Mouse (Mus musculus): Measurements from ENCODE around the gene Tmem132d. TPM values are rescaled to one million over a fixed set of nuclear protein-coding genes. Genes with fewer than 3 reads are reported as not detected.
A peak's percentile ranks its signal among the peaks of the same experiment; 100 is the strongest.

Tmem132d gene
- total RNA-seq, 2 experiments from 2014 or later, result 0.03 TPM; not detected in 1

- TF ChIP-seq CTCF (IDR thresholded peaks at IDR 0.05), result no peak
- DNase-seq, result no peak
- no peak overlapping the region for H3K27ac ChIP-seq
- no peak overlapping the region for H3K4me3 ChIP-seq
- intact Hi-C loops (cut with DNase I), result no loop called here
Measured at GRCm38 (mm10) chr5:128436909-128437308, 4.0 kb upstream of the Tmem132d start.

GRCm38 (mm10) chr5:128435683-128436082 is 2.8 kb upstream of the Tmem132d start:
- intact Hi-C loops (cut with DNase I), result no loop called here
- no peak for DNase-seq
- no peak overlapping the region for H3K27ac ChIP-seq
- H3K4me3 ChIP-seq, result no peak overlapping the region
- TF ChIP-seq CTCF (IDR thresholded peaks at IDR 0.05), result no peak

GRCm38 (mm10) chr5:128433786-128434185 is 909 bp upstream of the Tmem132d start:
- intact Hi-C loops (cut with DNase I), result no loop called here
- Histone ChIP-seq H3K4me3 (no peak overlapping the region), H3K27ac (no peak overlapping the region)
- DNase-seq, result no peak
- no peak for TF ChIP-seq CTCF (IDR thresholded peaks at IDR 0.05)

GRCm38 (mm10) chr5:128432422-128432821 is 455 bp downstream of the Tmem132d start:
- DNase-seq, result no peak
- TF ChIP-seq CTCF (IDR thresholded peaks at IDR 0.05), result no peak
- intact Hi-C loops (cut with DNase I), result no loop called here
- H3K27ac ChIP-seq, result no peak overlapping the region
- no peak overlapping the region for H3K4me3 ChIP-seq

GRCm38 (mm10) chr5:128424636-128425035 is 8.2 kb downstream of the Tmem132d start:
- no peak for DNase-seq
- Histone ChIP-seq H3K4me3 (no peak overlapping the region), H3K27ac (no peak overlapping the region)
- intact Hi-C loops (cut with DNase I), result no loop called here
- TF ChIP-seq CTCF (IDR thresholded peaks at IDR 0.05), result no peak

- no peak for TF ChIP-seq CTCF (IDR thresholded peaks at IDR 0.05)
- intact Hi-C loops (cut with DNase I), result no loop called here
- no peak overlapping the region for H3K27ac ChIP-seq
Measured at GRCm38 (mm10) chr5:128424213-128424612, 8.7 kb downstream of the Tmem132d start.

GRCm38 (mm10) chr5:128422090-128422489 is 10.8 kb downstream of the Tmem132d start:
- intact Hi-C loops (cut with DNase I), result no loop called here
- no peak overlapping the region for H3K4me3 ChIP-seq
- H3K27ac ChIP-seq, result no peak overlapping the region
- no peak for DNase-seq
- TF ChIP-seq CTCF (IDR thresholded peaks at IDR 0.05), result 0 out of 2 replicates have a peak, but pooled peaks have one; percentile 3

More at GRCm38 (mm10) chr5:128424213-128424612, 8.7 kb downstream of the Tmem132d start:
- H3K4me3 ChIP-seq, result no peak overlapping the region
- no peak for DNase-seq

GRCm38 (mm10) chr5:128418149-128418710 is 14.6 kb downstream of the Tmem132d start:
- no peak overlapping the region for H3K4me3 ChIP-seq
- no peak for DNase-seq
- intact Hi-C loops (cut with DNase I), result no loop called here
- TF ChIP-seq CTCF (IDR thresholded peaks at IDR 0.05), result no peak
- H3K27ac ChIP-seq, result no peak overlapping the region

- Histone ChIP-seq H3K4me3 (no peak overlapping the region), H3K27ac (no peak overlapping the region)
- TF ChIP-seq CTCF (IDR thresholded peaks at IDR 0.05), result no peak
- intact Hi-C loops (cut with DNase I), result no loop called here
- DNase-seq, result no peak
Measured at GRCm38 (mm10) chr5:128414056-128414455, 18.8 kb downstream of the Tmem132d start.

GRCm38 (mm10) chr5:128412306-128412705 is 20.6 kb downstream of the Tmem132d start:
- no peak for TF ChIP-seq CTCF (IDR thresholded peaks at IDR 0.05)
- no peak for DNase-seq
- intact Hi-C loops (cut with DNase I), result no loop called here
- Histone ChIP-seq H3K27ac (no peak overlapping the region), H3K4me3 (no peak overlapping the region)

- no peak overlapping the region for H3K4me3 ChIP-seq
- H3K27ac ChIP-seq, result no peak overlapping the region
- no peak for TF ChIP-seq CTCF (IDR thresholded peaks at IDR 0.05)
- no peak for DNase-seq
- intact Hi-C loops (cut with DNase I), result no loop called here
Measured at GRCm38 (mm10) chr5:128407546-128407945, 25.3 kb downstream of the Tmem132d start.

- TF ChIP-seq CTCF (IDR thresholded peaks at IDR 0.05), result no peak
- intact Hi-C loops (cut with DNase I), result no loop called here
Measured at GRCm38 (mm10) chr5:128405071-128405470, 27.8 kb downstream of the Tmem132d start.

GRCm38 (mm10) chr5:128404223-128404622 is 28.7 kb downstream of the Tmem132d start:
- TF ChIP-seq CTCF (IDR thresholded peaks at IDR 0.05), result no peak

More at GRCm38 (mm10) chr5:128405071-128405470, 27.8 kb downstream of the Tmem132d start:
- no peak for DNase-seq
- Histone ChIP-seq H3K4me3 (no peak overlapping the region), H3K27ac (no peak overlapping the region)

GRCm38 (mm10) chr5:128392372-128392771 is 40.5 kb downstream of the Tmem132d start:
- Histone ChIP-seq H3K27ac (no peak overlapping the region), H3K4me3 (no peak overlapping the region)
- peak; percentile 34; the same call in 1 of the 2 replicates for TF ChIP-seq CTCF (IDR thresholded peaks at IDR 0.05)
- intact Hi-C loops (cut with DNase I), result no loop called here
- no peak for DNase-seq

More at GRCm38 (mm10) chr5:128404223-128404622, 28.7 kb downstream of the Tmem132d start:
- DNase-seq, result no peak
- H3K4me3 ChIP-seq, result no peak overlapping the region
- intact Hi-C loops (cut with DNase I), result no loop called here
- H3K27ac ChIP-seq, result no peak overlapping the region
